Mouse (Mus musculus) forebrain, postnatal 0 days (tissue): ENCODE measurements around the gene Cryaa. TPM values are rescaled to one million over a fixed set of nuclear protein-coding genes. Genes with fewer than 3 reads are reported as not detected.

Experiments used
- ATAC-seq: fragments of 200-750 bp; cut with Nextera tagmentation; 2 replicates; pipeline ENCODE4 v1.8.0; 2017; ENCODE audit warnings: mild to moderate bottlenecking, moderate library complexity
- DNase-seq: peaks from one replicate; pipeline ENCODE4 v3.0.0-alpha.2; 2015
- H3K27ac ChIP-seq: fragments of 300-500 bp; sonication (generic); 2 replicates; pipeline ENCODE4 v1.5.1; 2014; ENCODE audit warnings: low read depth, mild to moderate bottlenecking, antibody characterized with exemption, low read length, moderate library complexity, mixed read lengths
- H3K27me3 ChIP-seq: fragments of 300-500 bp; sonication (generic); 2 replicates; pipeline ENCODE4 v1.6.1; 2014; ENCODE audit warnings: mild to moderate bottlenecking, low read length, mixed read lengths; ENCODE audit not compliant: insufficient read depth
- H3K36me3 ChIP-seq: fragments of 300-500 bp; sonication (generic); 2 replicates; pipeline ENCODE4 v1.6.1; 2014; ENCODE audit warnings: mild to moderate bottlenecking, moderate library complexity; ENCODE audit not compliant: insufficient read depth
- H3K4me1 ChIP-seq: fragments of 300-500 bp; sonication (generic); 2 replicates; pipeline ENCODE4 v1.6.1; 2014; ENCODE audit warnings: antibody characterized with exemption; ENCODE audit not compliant: insufficient read depth
- H3K4me2 ChIP-seq: fragments of 300-500 bp; sonication (generic); 2 replicates; pipeline ENCODE4 v1.6.1; 2014; ENCODE audit warnings: low read depth, mild to moderate bottlenecking, moderate library complexity
- H3K4me3 ChIP-seq: fragments of 300-500 bp; sonication (generic); 2 replicates; pipeline ENCODE4 v1.5.1; 2014; ENCODE audit warnings: low read depth, low read length, mixed read lengths
- H3K9ac ChIP-seq: fragments of 300-500 bp; sonication (generic); 2 replicates; pipeline ENCODE4 v1.6.1; 2014; ENCODE audit warnings: mild to moderate bottlenecking
- H3K9me3 ChIP-seq: fragments of 300-500 bp; sonication (generic); 2 replicates; pipeline ENCODE4 v1.6.1; 2016; ENCODE audit warnings: low read length
- CTCF ChIP-seq: sonication (generic); IDR thresholded peaks from 2 replicates; pipeline ENCODE4 v1.5.1; 2016; ENCODE audit warnings: antibody characterized with exemption, control low read depth, low read depth
- WGBS: fragments of 180-500 bp; shearing (Covaris S2); extraction: QIAGEN DNeasy Blood & Tissue Kit; methylation state at CpG from one replicate; pipeline ENCODE4 v1.1.7; 2014; 5-methylcytosine and 5-hydroxymethylcytosine counted together
- polyA plus RNA-seq: library from polyadenylated mRNA; unstranded; fragments of >200 nt; fragmentation: Nextera tagmentation; extraction: Ambion mirVana; gene quantifications from 2 replicates; pipeline ENCODE4 v1.2.1, GENCODE M21; 2015
- total RNA-seq: library from RNA; depleted of rRNA; stranded (reverse); fragments of >200 nt; gene quantifications from 2 replicates; pipeline ENCODE4 v1.2.3, GENCODE M21; 2014

Cryaa gene
- total and polyA plus RNA-seq, 2 experiments from 2014 or later, result not detected

DNA sequence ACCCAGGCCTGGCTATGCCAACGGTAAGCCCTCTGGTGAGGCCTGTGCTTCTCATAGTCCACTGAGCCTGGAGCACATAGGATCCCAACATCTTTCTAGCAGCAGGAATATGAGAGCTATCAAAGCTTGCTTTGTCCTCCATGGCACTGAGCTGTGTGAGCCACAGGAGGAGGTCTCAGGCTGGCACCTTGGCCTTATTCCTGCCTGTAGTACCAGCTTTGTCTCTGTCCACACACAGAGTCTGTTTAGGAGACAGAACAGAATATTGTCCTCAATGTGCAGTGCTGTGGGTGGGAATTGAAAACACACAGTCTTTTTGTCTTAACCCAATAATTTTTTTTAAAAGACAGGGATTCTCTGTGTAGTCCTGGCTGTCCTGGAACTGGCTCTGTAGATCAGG is 3.2 kb upstream of the Cryaa start:
- Histone ChIP-seq H3K9me3 (no peaks in the 10 kb centered on the region), H3K36me3 (no peaks in the 10 kb centered on the region), H3K27me3 (no peaks in the 10 kb centered on the region), H3K27ac (no peak overlapping the region), H3K4me3 (no peak overlapping the region), H3K4me1 (no peaks in the 10 kb centered on the region), H3K9ac (no peak overlapping the region), H3K4me2 (no peak overlapping the region)
- TF ChIP-seq CTCF, result no peak
- WGBS, result 71% methylated on average over 1 of the region's 1 CpGs
- DNase-seq, result no peak
- no peak for ATAC-seq

DNA sequence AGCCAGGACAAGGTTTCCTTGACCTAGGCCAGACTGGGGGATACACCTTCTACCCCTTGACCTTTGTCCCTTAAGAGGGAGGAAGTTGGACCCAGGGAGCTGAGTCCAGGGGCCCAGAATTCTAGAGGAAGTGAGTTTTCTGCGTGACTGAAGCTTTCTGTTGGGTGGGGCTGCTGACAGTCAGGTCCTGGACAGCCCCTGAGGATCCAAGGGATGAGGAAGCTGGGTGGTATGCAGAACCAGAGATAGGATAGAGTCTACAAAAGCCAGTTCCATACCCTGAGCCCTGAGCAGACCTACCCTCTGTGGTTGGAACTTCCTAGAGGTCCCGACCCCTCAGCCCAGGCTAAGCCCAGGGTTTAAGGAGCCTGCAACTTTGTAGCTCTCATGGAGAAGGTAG is 2.8 kb downstream of the Cryaa start:
- Histone ChIP-seq H3K4me1 (no peaks in the 10 kb centered on the region), H3K9ac (no peak overlapping the region), H3K36me3 (no peaks in the 10 kb centered on the region), H3K9me3 (no peaks in the 10 kb centered on the region), H3K4me2 (no peak overlapping the region), H3K27ac (no peak overlapping the region), H3K4me3 (no peak overlapping the region), H3K27me3 (no peaks in the 10 kb centered on the region)
- TF ChIP-seq CTCF, result no peak
- WGBS, result 82% methylated on average over 2 of the region's 2 CpGs
- DNase-seq (no peak), ATAC-seq (no peak)

DNA sequence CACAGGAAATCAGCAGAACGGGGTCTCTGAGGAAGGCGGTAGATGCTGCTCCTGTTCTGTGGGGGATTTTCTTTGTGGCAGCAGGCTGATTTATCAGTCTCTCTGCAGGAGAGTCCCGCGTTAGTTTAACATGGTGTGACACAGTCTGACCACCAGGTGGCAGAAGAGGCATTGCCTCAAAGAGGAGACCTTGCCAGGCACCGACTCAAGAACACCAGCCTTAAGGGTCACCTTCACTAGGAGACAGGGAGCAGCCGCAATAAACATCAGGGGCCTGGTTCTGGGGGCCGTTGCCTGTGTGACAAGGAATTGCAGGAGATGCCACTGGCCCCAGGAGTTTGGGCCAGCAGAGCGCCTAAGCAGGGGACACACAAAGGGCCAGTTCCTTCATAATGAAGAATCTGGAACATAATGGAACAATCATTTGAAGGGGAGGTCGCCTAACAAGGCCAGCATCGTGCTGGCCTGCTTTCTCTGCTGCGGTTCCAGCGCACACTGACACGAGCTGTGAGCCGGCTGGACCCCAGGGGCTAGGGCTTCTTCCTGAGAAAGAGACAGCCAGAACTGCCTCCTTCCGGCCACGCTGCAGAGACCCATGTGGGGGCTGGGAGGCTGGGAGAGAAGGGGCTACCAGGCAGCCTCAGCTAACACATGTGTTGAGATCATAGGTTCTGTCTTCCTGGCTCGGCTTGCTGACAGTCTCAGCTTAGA is 8.1 kb downstream of the Cryaa start:
- TF ChIP-seq CTCF, result peak; percentile 98
- ATAC-seq, result peak; percentile 96
- H3K27ac ChIP-seq, result 0 out of 2 replicates have a peak overlapping the region, but pooled peaks have one; percentile 30
- DNase-seq, result peak; percentile 94
- H3K9ac ChIP-seq, result peak overlapping the region; percentile 29; the same call in 1 of the 2 replicates
- 7% methylated on average over 17 of the region's 17 CpGs for WGBS
- H3K36me3 ChIP-seq, result no peaks in the 10 kb centered on the region
- no peak overlapping the region for H3K4me3 ChIP-seq
- 0 out of 2 replicates have a peak overlapping the region, but pooled peaks have one; percentile 8 for H3K4me2 ChIP-seq
- no peaks in the 10 kb centered on the region; the same call in 1 of the 2 replicates for H3K4me1 ChIP-seq
- no peaks in the 10 kb centered on the region for H3K9me3 ChIP-seq
- no peaks in the 10 kb centered on the region for H3K27me3 ChIP-seq

DNA sequence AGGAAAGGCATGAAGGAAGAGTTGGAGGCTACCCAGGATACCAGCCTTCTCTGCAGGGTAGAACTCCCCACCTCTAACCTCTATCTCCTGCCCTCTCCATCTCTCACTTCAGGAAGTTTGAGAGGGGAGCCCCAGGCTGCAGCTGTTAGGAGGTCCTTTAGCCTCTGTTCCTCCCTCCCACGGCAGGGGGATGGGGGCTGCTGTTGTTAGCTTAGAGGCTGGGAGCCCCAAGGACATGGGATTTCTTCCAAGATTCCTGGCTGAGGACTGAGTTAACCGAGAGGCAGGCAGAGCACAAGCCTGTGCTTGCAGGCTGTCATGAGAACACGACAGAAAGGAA is 8.6 kb downstream of the Cryaa start:
- DNase-seq (peak; percentile 41), ATAC-seq (no peak)
- 18% methylated on average over 3 of the region's 3 CpGs for WGBS
- Histone ChIP-seq H3K9me3 (no peaks in the 10 kb centered on the region), H3K27ac (0 out of 2 replicates have a peak overlapping the region, but pooled peaks have one; percentile 30), H3K36me3 (no peaks in the 10 kb centered on the region), H3K4me1 (no peaks in the 10 kb centered on the region; the same call in 1 of the 2 replicates), H3K9ac (peak overlapping the region; percentile 29; the same call in 1 of the 2 replicates), H3K4me2 (no peak overlapping the region), H3K4me3 (no peak overlapping the region), H3K27me3 (no peaks in the 10 kb centered on the region)
- no peak for TF ChIP-seq CTCF

DNA sequence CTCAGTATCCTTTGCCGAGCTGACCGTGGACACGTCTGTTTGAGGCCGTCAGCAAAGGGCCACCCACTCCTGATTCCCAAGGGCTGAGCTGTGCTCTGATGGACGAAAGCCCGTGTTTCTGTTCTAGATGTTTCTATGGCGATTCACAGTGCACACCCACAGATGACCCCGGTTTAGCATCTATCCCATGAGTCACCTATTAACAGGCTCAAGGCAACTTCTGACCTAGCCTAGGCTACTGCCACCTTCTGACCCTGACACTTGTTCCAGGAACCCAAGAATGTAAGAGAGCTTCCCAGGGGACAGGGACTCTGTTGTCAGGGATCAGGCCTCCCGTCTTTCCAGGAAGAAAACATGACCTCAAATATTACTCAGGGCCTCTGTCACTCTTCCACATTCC is 10.5 kb downstream of the Cryaa start:
- H3K36me3 ChIP-seq, result no peaks in the 10 kb centered on the region
- H3K9me3 ChIP-seq, result no peaks in the 10 kb centered on the region
- H3K4me1 ChIP-seq, result no peaks in the 10 kb centered on the region; the same call in 1 of the 2 replicates
- H3K27me3 ChIP-seq, result no peaks in the 10 kb centered on the region
- DNase-seq, result no peak
- WGBS, result 84% methylated on average over 9 of the region's 9 CpGs
- no peak overlapping the region for H3K27ac ChIP-seq
- H3K4me3 ChIP-seq, result no peak overlapping the region
- no peak overlapping the region for H3K9ac ChIP-seq
- ATAC-seq, result no peak
- TF ChIP-seq CTCF, result no peak
- H3K4me2 ChIP-seq, result no peak overlapping the region

DNA sequence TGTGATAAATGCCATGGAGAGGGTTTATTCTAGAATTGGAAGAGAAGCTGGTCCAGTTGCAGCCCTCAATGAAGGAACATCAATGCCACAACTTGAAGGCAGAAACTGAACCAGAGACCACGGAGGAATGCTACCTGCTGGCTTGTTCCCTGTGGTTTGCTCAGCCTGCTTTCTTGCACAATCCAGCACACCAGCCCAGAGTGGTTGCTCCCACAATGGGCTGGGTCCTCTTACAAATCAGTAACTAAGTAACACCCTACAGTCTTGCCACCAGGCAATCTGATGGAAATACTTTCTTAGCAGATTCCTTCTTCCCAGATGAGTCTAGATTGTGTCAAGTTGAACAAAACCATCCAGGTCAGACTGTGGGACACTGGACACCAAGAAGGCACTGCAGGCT is 12.0 kb downstream of the Cryaa start:
- TF ChIP-seq CTCF, result no peak
- no peaks in the 10 kb centered on the region for H3K27me3 ChIP-seq
- no peak overlapping the region for H3K4me2 ChIP-seq
- DNase-seq (no peak), ATAC-seq (no peak)
- H3K9ac ChIP-seq, result no peak overlapping the region
- no peaks in the 10 kb centered on the region for H3K36me3 ChIP-seq
- H3K4me3 ChIP-seq, result no peak overlapping the region
- 76% methylated on average over 1 of the region's 1 CpGs for WGBS
- no peaks in the 10 kb centered on the region; the same call in 1 of the 2 replicates for H3K4me1 ChIP-seq
- no peaks in the 10 kb centered on the region for H3K9me3 ChIP-seq
- no peak overlapping the region for H3K27ac ChIP-seq

DNA sequence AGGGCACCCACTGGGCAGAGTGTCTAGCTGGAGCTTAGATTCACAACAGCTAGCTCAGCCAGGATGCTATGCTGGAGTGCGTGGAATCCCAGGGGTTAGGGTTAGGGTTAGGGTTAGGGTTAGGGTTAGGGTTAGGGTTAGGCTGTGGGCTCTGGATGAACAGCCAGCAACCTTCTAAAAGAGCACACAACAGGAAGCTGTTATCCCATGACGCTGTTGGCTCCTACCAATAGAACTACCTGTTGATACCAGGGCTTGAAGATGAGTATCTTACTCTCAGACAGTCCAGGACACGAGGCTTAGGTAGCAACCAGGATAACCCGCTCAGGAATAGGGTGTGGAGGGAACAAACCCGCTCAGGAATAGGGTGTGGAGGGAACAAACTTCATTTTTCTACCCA is 15.3 kb downstream of the Cryaa start:
- 42% methylated on average over 5 of the region's 5 CpGs for WGBS
- Histone ChIP-seq H3K27me3 (no peaks in the 10 kb centered on the region), H3K9ac (no peak overlapping the region), H3K27ac (no peak overlapping the region), H3K4me3 (no peak overlapping the region), H3K4me1 (no peaks in the 10 kb centered on the region), H3K36me3 (no peaks in the 10 kb centered on the region), H3K9me3 (no peaks in the 10 kb centered on the region), H3K4me2 (no peak overlapping the region)
- TF ChIP-seq CTCF, result no peak
- DNase-seq (no peak), ATAC-seq (no peak)
